Mouse (Mus musculus): Measurements from ENCODE around the gene Fads1. TPM values are rescaled to one million over a fixed set of nuclear protein-coding genes. Genes with fewer than 3 reads are reported as not detected.

Gene Fads1
- total RNA-seq, 2 experiments from 2014 or later, result 27.9 to 28.5 TPM

Small RNA genes within 50 kb of the gene (microRNA-seq; reads per million reads assigned to microRNA genes)
- 0 reads per million in 2 experiments for gene Mir6993

Other genes starting within 250 kb of the Fads1 start
- 1,000 to 10,000 TPM; 2,152 to 2,273 TPM for gene Fth1, start 202.3 kb upstream of the Fads1 start, total RNA-seq (2021)
- 1 to 10 TPM in 1 of 2 experiments, under 1 TPM in 1; 0.59 to 1.1 TPM for gene Best1, start 181.3 kb upstream of the Fads1 start, total RNA-seq (2021)
- gene Rab3il1, start 181.2 kb upstream of the Fads1 start, total RNA-seq (2021), result 10 to 100 TPM; 15.0 to 18.9 TPM
- gene Fads3, start 141.3 kb upstream of the Fads1 start, total RNA-seq (2021), result 1 to 10 TPM; 8.7 to 9.1 TPM
- 10 to 100 TPM; 14.5 to 18.1 TPM for gene Fads2, start 81.1 kb upstream of the Fads1 start, total RNA-seq (2021)
- 100 to 1,000 TPM; 118 to 127 TPM for gene Tmem258, start 21.1 kb downstream of the Fads1 start, total RNA-seq (2021)
- 1 to 10 TPM; 8.4 to 9.1 TPM for gene Fen1, start 21.3 kb downstream of the Fads1 start, total RNA-seq (2021)
- gene Myrf, start 57.9 kb downstream of the Fads1 start, total RNA-seq (2021), result under 1 TPM; 0.09 to 0.14 TPM
- gene Dagla, start 122.0 kb downstream of the Fads1 start, total RNA-seq (2021), result 1 to 10 TPM; 8.9 to 9.3 TPM
- 1 to 10 TPM; 3.5 TPM for gene Syt7, start 206.2 kb downstream of the Fads1 start, total RNA-seq (2021)